Mouse (Mus musculus) neutrophil, adult 5-6 weeks (primary cell): Measurements from ENCODE around the gene 2310022A10Rik. TPM values are rescaled to one million over a fixed set of nuclear protein-coding genes. Genes with fewer than 3 reads are reported as not detected.

ENCODE experiments used
- ATAC-seq: fragments of 151-379, 151-347 bp; 2 replicates; pipeline ENCODE4 v1.8.0; 2017; ENCODE audit warnings: mild to moderate bottlenecking, moderate TSS enrichment; ENCODE audit not compliant: insufficient number of reproducible peaks, poor library complexity, low FRiP score, severe bottlenecking; ENCODE audit errors: extremely low read depth
- total RNA-seq: library from RNA; stranded (forward); fragments of 200-1000 nt; gene quantifications from 2 replicates; pipeline ENCODE4 v1.2.3, GENCODE M21; 2017

The 2310022A10Rik gene
- total RNA-seq, 1 experiment from 2014 or later = 8.7 TPM

DNA sequence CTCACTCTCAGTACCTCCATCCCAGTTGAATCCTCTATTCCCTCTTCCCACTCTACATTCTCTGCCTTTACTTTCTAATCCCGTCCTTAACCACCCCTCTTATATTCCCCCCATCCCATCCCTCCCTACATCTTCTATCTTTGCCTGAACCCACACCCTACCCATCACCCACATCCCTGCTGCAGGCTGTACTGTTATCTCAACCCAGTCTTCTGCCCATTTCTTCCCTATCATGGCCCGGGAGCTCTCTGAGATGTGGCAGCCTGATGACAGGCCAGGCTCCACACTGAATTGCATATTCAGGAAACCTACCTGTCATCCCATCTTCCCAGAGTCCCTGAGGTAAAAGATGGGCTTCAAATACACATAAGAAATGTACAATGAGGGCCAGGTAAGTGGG is 14.2 kb upstream of the 2310022A10Rik start:
- no peak for ATAC-seq

DNA sequence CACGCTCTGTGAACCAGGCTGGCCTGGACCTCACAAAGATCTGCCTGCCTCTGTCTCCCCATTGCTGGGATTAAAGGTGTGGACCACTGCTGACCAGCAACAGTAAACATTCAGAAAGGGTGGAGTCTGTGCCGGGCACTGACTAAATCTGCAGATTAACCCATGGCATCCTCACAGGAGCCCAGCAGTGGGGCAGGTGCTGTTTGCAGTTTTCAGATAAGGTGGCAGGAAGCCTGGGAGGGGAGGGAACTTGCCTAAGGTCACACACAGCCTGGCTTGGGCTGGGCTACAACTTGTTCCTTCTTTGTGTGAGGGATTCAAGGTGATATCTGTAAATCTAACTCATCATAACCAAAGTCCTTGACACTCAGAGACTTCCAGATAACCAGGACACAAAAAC is 12.5 kb upstream of the 2310022A10Rik start:
- ATAC-seq = no peak

GRCm38 (mm10) chr7:27540935-27541334 is 12.1 kb upstream of the 2310022A10Rik start:
- no peak for ATAC-seq

- peak; percentile 75 for ATAC-seq
Measured at GRCm38 (mm10) chr7:27541431-27541830, 11.6 kb upstream of the 2310022A10Rik start.

GRCm38 (mm10) chr7:27541922-27542321 is 11.1 kb upstream of the 2310022A10Rik start:
- no peak for ATAC-seq

DNA sequence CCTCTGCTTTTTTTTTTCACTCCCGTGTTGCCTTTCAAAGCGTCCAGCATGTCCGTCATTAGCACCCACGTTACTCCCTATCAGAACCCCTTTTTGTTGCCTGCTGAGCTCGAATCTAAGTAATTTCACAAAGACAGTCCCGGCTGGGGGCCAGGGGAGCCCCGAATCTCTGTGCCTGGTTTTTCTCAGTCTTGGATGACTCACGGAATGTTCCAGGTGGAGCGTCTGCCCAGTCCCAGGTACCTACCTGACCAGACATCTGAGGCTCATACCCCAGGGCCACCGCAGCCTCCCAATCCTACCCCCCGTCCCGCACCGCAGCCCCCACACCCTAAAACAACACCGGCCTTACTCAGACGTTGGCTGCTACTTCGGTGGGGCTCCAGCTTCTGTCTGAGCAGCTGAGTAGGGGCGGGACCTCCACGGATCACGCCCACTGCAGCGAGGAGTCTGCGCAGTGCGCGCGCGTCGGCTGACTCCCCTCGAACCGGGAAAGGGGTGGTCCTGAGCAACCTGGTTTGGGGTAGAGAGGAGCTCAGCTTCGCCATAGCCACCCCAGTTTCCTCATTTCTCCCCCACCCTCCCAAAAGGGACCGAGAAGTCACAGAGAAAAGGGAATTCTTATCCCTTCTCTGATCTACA is 10.5 kb upstream of the 2310022A10Rik start:
- peak; percentile 49 for ATAC-seq

GRCm38 (mm10) chr7:27543065-27543464 is 10.0 kb upstream of the 2310022A10Rik start:
- no peak for ATAC-seq

- ATAC-seq = no peak
Measured at GRCm38 (mm10) chr7:27543851-27544250, 9.2 kb upstream of the 2310022A10Rik start.

DNA sequence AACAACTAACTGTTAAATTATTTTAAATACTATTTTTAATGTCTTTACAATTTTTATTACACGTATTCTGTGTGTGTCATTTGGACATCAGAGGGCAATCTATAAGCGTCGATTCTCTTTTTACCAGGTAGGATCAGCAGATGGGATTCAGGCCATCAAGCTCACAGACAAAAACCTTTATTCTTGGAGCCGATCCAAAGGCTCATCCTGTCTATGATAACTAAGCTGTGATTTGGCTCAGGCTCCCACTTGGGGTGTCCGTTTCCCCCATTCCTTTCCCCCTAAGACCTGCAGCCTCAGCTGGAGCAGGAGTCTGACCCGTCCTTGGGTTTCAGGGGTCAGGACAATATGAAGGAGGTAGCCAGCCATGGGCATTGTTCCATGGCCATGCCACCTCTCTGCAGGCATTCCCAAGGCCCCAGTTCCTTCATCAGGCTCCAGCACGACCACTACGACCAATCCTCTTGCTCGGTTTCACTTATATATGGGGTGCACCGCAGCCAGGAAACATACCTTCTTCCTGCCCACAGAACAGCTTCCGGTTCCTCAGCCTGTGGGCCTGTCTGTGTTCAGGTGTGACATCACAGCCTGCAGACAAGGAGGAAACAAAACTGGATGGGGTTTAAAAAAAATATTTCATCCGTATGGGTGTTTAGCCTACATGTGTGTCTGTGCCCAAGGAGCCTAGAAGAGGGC is 8.2 kb upstream of the 2310022A10Rik start:
- ATAC-seq = peak; percentile 84

GRCm38 (mm10) chr7:27549597-27549996 is 3.4 kb upstream of the 2310022A10Rik start:
- no peak for ATAC-seq

DNA sequence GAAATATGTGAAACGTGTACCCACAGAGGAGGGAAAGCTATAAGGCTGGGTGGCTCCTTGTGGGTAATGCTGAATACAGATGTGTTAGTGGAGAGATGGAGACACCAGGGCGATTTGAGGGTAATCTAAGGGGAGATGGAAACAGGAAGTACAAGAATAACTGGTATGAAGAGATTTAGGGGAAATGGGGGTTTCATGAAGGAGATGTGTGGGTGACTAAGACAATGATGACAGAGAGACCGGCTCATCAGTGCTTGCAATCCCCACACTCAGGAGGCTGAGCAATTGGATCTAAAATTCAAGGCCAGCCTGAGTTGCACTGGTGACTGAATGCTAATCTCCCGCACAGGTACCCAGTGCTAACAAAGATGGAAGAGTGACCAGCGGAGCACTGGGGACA is 963 bp upstream of the 2310022A10Rik start:
- ATAC-seq = no peak

- ATAC-seq = no peak
Measured at GRCm38 (mm10) chr7:27560291-27560887, 7.4 kb downstream of the 2310022A10Rik start.

GRCm38 (mm10) chr7:27560978-27561377 is 7.9 kb downstream of the 2310022A10Rik start:
- no peak for ATAC-seq

DNA sequence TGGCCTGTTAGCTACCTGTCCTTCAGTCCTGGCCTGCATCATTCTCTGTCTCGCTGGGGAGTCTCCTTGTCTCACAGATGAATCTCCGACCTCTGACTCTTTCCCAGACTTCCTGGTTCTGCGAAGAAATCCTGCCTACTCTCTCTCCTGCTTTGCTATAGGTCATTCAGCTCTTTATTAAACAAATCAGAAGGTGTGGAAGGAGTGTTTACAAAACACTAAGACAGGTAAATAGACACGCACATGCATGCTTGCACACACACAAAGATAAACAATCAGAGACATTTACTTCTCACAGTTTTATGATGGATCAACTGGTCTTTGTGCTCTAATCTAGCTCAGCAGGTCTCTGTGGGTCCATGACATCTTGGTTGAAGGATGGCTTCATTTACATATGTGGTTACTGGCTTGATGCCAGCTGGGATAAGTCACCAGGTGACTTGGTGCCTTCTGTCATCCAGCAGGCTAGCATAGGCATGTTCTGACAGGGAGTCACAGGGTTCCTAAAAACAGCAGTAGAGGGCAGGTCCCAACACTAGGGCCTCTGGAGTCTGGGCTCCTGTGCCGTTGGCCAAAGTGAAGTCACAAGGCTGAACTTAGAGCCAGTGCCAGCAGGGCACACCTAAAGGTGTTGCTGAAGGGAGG is 16.7 kb downstream of the 2310022A10Rik start:
- ATAC-seq = no peak

- ATAC-seq = no peak
Measured at GRCm38 (mm10) chr7:27572133-27572532, 19.1 kb downstream of the 2310022A10Rik start.

DNA sequence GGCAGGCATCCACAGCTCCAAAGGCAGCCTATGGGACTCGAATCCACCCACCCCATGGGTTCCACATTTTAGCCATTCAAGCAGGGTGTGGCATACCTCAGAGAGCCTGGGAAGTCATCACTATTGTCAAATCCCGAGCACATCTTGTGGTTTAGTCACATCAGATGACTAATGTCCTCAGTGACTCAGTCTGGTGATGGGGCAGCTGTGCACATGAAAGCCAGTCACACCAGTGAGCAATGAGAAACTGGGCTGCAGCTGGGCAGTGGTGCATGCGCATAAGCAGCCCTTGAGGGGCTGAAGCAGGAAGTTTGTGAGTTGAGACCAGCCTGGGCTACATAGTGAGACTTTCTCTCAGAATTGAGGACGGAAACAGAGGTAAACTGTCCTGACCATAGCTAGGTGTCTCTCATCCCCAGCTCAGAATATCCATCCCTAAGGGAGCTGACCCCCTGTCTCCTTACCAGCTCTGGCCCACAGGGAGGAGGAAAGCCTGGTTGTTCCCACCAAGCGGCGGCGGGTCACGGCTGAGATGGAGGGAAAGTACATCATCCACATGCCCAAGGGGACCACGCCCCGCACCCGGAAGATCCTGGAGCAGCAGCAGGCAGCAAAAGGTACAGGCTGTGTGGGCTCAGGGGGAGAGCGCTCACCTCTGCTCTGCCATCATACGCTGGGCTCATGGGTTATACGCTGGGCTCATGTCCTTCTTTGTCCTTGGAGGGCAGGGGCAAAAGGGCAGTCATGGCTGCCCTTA is 21.3 kb downstream of the 2310022A10Rik start:
- ATAC-seq = peak; percentile 7; the same call in 1 of the 2 replicates

GRCm38 (mm10) chr7:27576914-27577313 is 23.9 kb downstream of the 2310022A10Rik start:
- peak; percentile 73 for ATAC-seq

DNA sequence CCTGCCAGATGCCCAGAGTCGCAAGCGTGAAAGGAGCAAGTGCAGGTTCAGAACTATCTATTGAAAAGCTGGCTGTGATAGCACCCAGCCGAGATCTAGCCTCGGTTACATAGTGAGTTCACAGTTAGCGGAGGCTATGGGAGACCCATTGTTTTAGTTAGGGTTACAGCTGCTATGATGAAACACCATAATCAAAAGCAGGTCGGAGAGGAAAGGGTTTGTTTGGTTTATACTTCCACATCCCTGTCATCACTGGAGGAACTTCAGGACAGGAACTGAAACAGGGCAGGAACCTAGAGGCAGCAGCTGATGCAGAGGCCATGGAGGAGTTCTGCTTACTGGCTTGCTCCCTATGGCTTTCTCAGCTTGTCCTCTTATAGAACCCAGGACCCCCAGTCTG is 24.6 kb downstream of the 2310022A10Rik start:
- no peak for ATAC-seq

- no peak for ATAC-seq
Measured at GRCm38 (mm10) chr7:27578465-27578864, 25.4 kb downstream of the 2310022A10Rik start.
